Mouse (Mus musculus): ENCODE measurements at regions not wholly inside any gene's neighbourhood (a gene's known extent, or its start where the extent isn't known, plus 50 kb on each side); places are given as distances from the start of the nearest gene placed in this dataset.
"Not testable (repeated sequence)": the region's sequence is repeated elsewhere in the genome, so short reads cannot be mapped to it uniquely, and the experiment has no call there.

- ATAC-seq (replicated peaks; ENCODE audit: low read depth, poor library complexity, severe bottlenecking) = 0 out of 2 replicates have a peak, but pooled peaks have one; percentile 25
These were observed 206.3 kb upstream of the Spef2 start for GRCm38 (mm10) chr15:9954941-9955340.

DNA sequence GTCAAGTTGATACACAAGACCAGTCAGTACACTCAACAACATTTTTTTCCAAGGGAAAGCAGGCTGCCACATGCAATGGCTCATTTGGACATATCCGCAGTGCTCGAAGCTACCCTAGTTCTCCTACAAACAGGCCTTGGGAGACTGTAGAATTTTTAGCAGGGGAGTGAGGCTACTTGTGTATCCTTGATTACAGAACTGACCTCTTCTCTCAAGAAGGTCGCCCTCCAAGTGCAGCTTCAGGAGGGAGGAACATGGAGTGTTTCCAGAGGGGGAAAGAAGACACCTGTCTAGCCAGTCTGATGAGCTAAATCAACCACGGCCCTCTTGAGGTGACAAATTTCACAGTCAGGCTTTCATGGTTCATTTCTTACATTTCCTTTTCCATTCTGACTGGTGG, 202.0 kb upstream of the Prlr start:
- ATAC-seq (replicated peaks; ENCODE audit: low read depth, poor library complexity, severe bottlenecking) = no peak

GRCm38 (mm10) chr15:10011289-10012234, 165.5 kb upstream of the Prlr start:
- ATAC-seq (replicated peaks; ENCODE audit: low read depth, poor library complexity, severe bottlenecking) = no peak

DNA sequence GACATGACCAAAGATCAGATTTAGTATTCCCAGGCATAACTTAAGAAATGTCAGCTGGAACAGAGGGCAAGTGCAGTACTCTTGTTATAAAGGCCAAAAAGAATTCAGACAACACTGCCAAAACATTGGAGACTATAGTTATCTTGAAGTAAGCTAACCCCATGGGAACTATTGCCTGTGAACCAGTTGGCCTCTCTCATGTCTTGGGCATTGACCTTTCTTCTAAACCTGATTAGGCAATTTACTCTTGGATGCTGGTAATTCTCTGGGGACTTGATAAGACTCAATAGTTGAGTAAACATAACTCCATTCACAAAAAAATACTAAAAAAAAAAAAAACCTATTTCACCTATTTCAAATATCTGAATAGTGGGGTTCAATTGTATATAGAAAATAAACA, 159.8 kb upstream of the Prlr start:
- no peak for ATAC-seq (replicated peaks; ENCODE audit: low read depth, poor library complexity, severe bottlenecking)

DNA sequence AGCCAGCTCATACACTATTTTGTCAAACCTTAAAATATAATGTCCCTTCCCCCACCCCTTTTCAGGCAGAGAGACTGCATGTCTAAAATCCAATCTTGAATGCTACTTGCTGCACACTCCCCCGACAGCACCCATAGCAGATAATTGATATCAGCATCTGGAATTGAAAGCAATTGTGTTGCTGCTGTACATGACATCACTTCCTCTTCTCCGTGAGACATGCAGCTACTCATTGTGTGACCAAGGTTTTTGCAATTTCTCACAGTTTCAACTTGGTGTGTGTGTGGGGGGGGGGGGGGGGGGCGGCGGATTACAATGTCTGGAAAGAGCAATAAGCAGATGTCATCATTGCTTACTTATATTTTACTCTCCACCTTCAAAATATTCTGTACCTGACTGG, 147.1 kb upstream of the Prlr start:
- 0 out of 2 replicates have a peak, but pooled peaks have one; percentile 47 for ATAC-seq (replicated peaks; ENCODE audit: low read depth, poor library complexity, severe bottlenecking)

- ATAC-seq (replicated peaks; ENCODE audit: low read depth, poor library complexity, severe bottlenecking) = 0 out of 2 replicates have a peak, but pooled peaks have one; percentile 32
These were observed 141.5 kb upstream of the Prlr start for GRCm38 (mm10) chr15:10035561-10035960.

- not testable (repeated sequence) for ATAC-seq (replicated peaks; ENCODE audit: low read depth, poor library complexity, severe bottlenecking)
These were observed 140.5 kb upstream of the Prlr start for GRCm38 (mm10) chr15:10036576-10036975.

- ATAC-seq (replicated peaks; ENCODE audit: low read depth, poor library complexity, severe bottlenecking) = no peak
These were observed 103.5 kb upstream of the Prlr start for GRCm38 (mm10) chr15:10073580-10073979.

DNA sequence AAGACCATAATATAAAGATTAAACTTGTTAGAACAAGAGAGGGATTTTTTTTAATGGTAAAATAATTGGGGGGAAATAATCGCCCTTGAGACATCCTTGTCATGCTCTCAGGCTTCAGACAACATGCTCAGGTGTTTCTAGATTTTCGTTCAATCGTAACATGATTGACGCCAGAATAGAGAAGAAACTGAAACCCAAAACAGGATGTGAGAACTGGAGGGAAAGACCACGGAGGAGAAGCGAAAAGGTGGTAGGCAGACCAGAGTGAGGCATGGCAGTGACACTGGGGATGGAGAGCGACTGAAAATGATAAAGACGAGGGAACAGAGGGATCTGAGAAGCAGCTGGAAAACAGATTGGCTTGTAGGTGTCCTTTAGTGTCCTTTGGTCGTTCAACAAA, 102.1 kb upstream of the Prlr start:
- peak; percentile 81 for ATAC-seq (replicated peaks; ENCODE audit: low read depth, poor library complexity, severe bottlenecking)

DNA sequence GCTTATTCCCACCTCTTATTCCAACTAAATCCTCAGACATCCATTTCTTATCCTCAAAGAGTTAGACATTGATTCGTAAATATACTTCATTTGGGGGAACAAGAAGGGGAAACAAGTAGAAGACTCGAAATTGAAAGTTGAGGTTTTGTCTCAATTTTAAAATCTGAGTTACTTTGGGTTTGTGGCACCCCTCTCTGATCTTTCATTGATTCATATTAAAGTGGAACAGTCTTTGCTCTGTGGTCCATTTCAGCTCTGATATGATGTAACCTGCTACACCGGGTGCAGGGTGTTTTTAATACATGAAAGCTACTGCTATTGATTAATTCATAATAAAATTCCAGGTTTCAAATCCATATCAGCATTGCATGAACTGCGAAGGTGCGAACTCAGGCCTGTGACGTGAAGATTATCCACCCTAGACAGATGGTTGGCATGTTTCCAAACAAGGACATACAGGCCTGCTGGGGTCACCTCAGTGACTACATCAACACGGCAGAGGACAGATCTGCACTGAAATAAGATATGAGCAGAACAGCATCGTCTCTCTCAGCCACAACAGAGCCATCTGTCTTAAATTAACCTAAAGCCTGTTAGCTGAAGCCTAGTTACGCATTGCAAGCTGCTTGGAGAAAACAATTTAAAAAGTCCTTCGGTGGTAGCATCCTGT, 101.5 kb upstream of the Prlr start:
- ATAC-seq (replicated peaks; ENCODE audit: low read depth, poor library complexity, severe bottlenecking) = 0 out of 2 replicates have a peak, but pooled peaks have one; percentile 29

DNA sequence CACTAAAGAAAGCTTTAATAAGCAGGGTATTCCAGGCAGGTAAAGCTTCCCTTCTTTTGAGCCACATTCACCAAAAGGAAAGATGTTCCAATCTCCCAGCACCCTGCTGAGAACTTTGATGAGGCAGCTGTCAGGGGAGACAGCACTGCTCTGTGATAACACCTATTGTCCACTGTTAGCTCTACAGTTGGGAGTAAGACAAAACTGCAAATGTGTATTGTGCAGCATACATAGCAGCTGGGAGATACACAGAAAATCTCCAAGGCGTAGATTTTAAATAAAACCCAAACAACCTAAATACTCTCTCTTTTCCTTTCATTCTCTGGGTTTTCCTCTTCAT, 101.0 kb upstream of the Prlr start:
- no peak for ATAC-seq (replicated peaks; ENCODE audit: low read depth, poor library complexity, severe bottlenecking)

- ATAC-seq (replicated peaks; ENCODE audit: low read depth, poor library complexity, severe bottlenecking) = 0 out of 2 replicates have a peak, but pooled peaks have one; percentile 22
These were observed 98.6 kb upstream of the Prlr start for GRCm38 (mm10) chr15:10078434-10078833.

- ATAC-seq (replicated peaks; ENCODE audit: low read depth, poor library complexity, severe bottlenecking) = no peak
These were observed 97.5 kb upstream of the Prlr start for GRCm38 (mm10) chr15:10079510-10079909.

- ATAC-seq (replicated peaks; ENCODE audit: low read depth, poor library complexity, severe bottlenecking) = no peak
These were observed 88.3 kb upstream of the Prlr start for GRCm38 (mm10) chr15:10088691-10089090.

GRCm38 (mm10) chr15:10090384-10091092, 86.5 kb upstream of the Prlr start:
- ATAC-seq (replicated peaks; ENCODE audit: low read depth, poor library complexity, severe bottlenecking) = peak; percentile 52; the same call in 1 of the 2 replicates

GRCm38 (mm10) chr15:10103350-10103749, 73.7 kb upstream of the Prlr start:
- ATAC-seq (replicated peaks; ENCODE audit: low read depth, poor library complexity, severe bottlenecking) = peak; percentile 100

DNA sequence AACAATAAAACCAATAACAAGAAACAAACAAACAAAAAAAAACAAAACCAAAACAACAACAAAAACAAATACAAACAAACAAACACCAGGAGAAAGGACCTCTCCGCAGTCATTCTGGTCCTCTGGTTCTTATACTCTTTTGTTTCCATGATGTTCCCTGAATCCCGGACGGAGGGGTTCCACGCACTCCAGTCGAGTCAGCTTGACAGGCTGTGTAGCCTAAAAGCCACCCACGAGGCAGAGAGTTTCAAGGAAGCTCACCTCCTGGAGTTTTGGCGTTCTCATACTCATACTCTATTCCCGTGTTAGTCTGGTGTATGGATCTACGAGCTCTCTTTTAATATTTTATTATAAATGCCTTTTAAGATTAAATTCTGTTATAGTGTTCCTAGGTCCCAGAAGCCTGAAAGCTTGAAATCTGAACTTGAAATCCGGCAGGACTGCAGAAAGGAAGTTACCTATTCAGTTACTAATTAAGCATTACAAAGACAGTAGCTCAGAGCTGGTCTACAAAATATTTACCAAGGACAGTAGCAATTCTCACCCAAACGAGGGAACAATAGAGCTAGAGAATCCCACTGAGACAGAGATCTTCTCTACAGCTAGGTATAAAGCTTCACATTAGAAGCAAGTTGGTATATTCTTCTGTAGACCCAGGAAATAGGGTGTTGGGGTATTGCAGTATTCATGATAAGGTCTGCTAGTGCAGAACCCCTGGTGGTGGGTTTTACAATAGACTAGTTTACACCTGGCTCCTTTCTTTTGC, 71.6 kb upstream of the Prlr start:
- not testable (repeated sequence) for ATAC-seq (replicated peaks; ENCODE audit: low read depth, poor library complexity, severe bottlenecking)

GRCm38 (mm10) chr15:10106853-10107252, 70.2 kb upstream of the Prlr start:
- no peak for ATAC-seq (replicated peaks; ENCODE audit: low read depth, poor library complexity, severe bottlenecking)
